Mouse (Mus musculus): ENCODE data around the gene Fadd.

The Fadd gene

DNA sequence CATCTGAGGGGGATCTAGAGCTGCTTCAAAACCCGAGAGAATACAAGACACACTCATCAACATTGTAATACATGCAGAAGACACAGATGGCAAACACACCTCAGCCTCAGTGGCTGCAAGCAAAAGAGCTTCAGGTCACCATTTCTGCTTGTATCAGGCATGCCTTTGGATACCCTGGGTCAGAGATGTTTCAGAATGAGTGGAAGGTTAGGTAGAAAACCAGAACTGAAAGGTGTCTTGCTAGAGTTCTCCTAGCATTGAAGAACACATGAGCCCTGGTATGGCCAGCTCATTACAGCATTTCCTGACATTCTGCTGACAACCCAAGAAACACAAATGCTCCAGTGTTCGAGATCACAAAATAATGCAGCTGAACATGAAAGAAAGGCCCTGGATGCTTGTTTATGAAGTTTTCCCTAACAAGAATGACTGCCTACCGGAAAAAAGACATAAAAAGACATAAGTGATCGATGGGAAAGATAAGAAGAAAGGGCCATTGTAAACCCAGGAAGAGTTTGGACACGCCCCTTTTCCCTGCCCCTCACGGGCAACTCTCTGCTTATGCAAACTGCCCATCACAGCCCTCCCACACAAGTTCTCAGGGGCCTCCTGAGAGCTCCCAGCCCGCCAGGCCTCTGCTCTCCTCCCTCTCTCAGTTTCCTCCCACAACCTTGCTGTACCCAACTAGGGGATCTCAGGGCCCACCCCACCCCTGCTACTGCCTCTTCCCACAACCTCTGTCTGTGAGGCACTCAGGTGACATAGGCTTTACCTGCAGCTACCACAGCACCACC is 50.5 kb downstream of the Fadd start:
- no peak for DNase-seq (ENCODE audit: low spot score)

DNA sequence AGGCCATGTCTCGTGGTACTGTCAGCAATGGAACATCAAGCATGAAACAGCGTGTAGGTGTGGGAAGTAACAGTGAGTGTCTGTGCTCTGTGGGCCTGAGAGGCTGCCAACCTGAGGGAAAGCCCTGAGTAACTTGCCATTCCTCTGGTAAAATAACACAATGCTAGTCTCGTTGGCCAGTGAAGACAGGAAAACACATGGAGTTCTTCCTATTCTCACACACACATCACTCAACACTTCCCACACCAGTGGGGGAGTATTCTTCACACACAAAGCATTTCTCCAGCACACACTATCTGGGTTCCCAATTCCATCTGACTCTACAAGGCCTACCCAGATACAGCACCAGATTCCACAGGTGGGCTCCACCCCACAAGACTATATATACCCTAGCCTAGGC is 52.4 kb downstream of the Fadd start:
- no peak for DNase-seq (ENCODE audit: low spot score)

DNA sequence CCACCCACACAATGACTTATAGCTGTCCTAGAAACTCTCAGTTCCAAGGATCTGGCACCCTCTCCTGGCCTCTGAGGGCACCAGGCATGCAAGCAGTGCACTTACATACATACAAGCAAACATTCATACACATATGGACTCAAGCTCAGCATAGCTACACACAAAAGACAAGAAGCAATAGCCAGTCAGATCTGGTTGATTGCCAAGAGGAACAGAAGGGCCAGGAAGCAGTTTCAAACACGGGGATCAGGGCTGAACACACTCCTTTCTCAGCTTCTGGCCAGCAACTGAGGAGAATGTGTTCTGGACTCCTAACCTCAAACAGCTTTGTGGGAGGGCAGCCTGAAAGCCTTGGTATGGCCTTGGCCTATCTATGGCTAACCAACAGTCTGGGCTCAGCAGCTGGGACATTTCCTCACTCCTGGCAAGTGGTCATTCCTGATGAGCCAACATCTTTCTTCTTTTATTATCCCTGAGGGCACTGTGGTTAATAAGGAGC is 54.5 kb downstream of the Fadd start:
- no peak for DNase-seq (ENCODE audit: low spot score)
